Mouse (Mus musculus) bone marrow macrophage, adult 2 months (primary cell): ENCODE results near the gene Serpina12. TPM values are rescaled to one million over a fixed set of nuclear protein-coding genes. Genes with fewer than 3 reads are reported as not detected.

Experiments used
- H3K27ac ChIP-seq: 2 replicates; pipeline ENCODE4 v1.5.1; 2012; ENCODE audit warnings: low read depth, low read length; ENCODE audit not compliant: insufficient read depth
- H3K4me1 ChIP-seq: 2 replicates; pipeline ENCODE4 v1.6.1; 2012; ENCODE audit warnings: low read length; ENCODE audit not compliant: control insufficient read depth, insufficient read depth
- H3K4me3 ChIP-seq: 2 replicates; pipeline ENCODE4 v1.5.1; 2012; ENCODE audit warnings: mild to moderate bottlenecking, low read length, moderate library complexity; ENCODE audit not compliant: insufficient read depth
- CTCF ChIP-seq: IDR thresholded peaks from 2 replicates; pipeline ENCODE4 v1.5.1; 2012; ENCODE audit warnings: low read depth, mild to moderate bottlenecking, low read length, moderate library complexity
- POLR2A ChIP-seq: IDR thresholded peaks from 2 replicates; pipeline ENCODE4 v1.6.1; 2012; ENCODE audit warnings: mild to moderate bottlenecking, low read depth, low read length, borderline replicate concordance
- polyA plus RNA-seq: library from polyadenylated mRNA; stranded (reverse); fragments of >200 nt; gene quantifications from 2 replicates; pipeline ENCODE4 v1.2.4, GENCODE M21; 2012; ENCODE audit not compliant: missing spikeins, insufficient read depth, insufficient read length

The Serpina12 gene
- polyA plus RNA-seq, 1 experiment: not detected

DNA sequence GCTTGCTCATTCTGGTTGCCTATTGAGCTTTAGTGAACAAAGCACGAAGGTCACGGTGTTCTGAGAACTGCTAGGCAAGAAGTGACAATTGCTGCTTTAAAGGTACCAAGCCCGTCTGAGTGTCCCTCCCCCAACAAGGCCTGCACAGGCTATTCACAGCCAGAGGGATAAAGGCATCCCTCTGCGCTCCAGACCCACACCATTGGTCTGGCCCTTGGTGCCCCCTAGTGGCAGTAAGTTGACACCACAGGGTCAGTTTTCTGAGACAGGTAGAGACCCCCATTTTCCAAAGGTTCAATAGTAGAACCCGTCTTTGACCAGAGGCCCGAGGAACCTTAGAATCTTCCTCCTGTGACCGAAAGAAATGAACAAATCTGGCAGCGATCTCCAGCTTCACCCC is 14.3 kb downstream of the Serpina12 start:
- TF ChIP-seq POLR2A (no peak), CTCF (no peak; the same call in 1 of the 2 replicates)
- Histone ChIP-seq H3K4me1 (no peaks in the 10 kb centered on the region), H3K27ac (no peak overlapping the region), H3K4me3 (no peak overlapping the region)

DNA sequence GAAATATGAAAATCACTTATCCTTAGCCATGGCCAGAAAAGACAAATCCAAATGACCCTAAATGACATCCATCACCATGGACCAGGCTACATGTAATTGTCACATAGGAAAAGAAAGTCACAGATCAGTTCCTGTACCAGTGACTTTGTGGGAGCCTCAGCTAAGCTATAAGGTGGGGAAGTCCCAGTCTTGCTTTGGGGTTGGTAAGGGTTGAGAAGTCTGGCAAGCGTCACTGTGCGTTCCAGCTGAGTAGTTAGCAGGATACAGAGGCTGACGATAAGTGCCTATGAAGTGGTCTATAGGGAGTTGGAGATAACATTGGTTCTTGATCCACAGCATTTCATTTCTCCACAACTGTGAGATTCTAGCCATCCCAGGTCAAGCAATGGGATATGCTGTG is 29.0 kb downstream of the Serpina12 start:
- H3K27ac ChIP-seq: no peak overlapping the region
- H3K4me3 ChIP-seq: no peak overlapping the region
- no peaks in the 10 kb centered on the region for H3K4me1 ChIP-seq
- no peak for TF ChIP-seq CTCF
- no peak for TF ChIP-seq POLR2A

DNA sequence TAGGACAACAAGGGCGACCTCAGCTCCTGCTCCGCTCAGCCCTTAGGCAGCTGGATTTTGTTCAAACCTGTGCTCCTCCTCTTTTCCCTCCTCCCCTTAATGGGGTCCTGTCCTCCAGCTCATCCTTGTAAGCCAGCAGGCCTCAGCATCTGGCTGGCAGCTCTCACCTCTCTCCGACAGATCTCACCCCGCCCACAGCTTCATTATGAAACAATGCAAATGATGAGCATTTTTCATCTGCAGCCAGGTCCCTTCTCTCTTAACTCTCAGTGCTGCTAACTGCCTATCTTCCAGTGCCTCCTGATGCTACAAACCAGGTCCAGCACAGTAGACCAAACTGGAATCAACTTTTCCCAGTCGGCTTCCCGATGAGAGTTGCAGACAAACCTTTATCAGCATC is 30.6 kb downstream of the Serpina12 start, which contains the start of gene Serpina9:
Serpina9 (minus strand) TSS at position 136 of the 400 bp plus-strand sequence.
- H3K27ac ChIP-seq: no peak within 1 kb of the TSS
- no peaks in the 10 kb centered on the region for H3K4me1 ChIP-seq
- H3K4me3 ChIP-seq: no peak within 1 kb of the TSS
- TF ChIP-seq POLR2A (no peak), CTCF (no peak)

DNA sequence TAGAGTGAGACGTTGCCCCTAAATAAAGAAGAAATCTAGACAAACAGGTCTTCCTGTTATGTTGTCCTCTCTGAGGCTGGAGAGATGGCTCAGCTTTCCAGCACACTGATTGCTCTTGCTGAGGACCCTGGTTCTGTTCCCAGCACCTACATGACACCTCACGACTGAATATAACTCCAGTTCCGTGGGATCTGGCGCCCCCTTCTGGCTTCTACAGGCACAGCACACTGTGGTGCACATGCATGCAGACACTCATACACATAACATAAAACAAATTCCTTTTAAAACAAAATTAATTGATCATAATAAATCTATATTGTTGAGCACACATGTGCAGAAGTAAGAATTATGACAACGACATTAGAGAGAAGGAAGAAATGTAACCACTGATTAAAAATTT is 39.6 kb downstream of the Serpina12 start:
- H3K27ac ChIP-seq: no peak overlapping the region
- H3K4me1 ChIP-seq: no peaks in the 10 kb centered on the region
- no peak for TF ChIP-seq POLR2A
- no peak for TF ChIP-seq CTCF
- H3K4me3 ChIP-seq: no peak overlapping the region

DNA sequence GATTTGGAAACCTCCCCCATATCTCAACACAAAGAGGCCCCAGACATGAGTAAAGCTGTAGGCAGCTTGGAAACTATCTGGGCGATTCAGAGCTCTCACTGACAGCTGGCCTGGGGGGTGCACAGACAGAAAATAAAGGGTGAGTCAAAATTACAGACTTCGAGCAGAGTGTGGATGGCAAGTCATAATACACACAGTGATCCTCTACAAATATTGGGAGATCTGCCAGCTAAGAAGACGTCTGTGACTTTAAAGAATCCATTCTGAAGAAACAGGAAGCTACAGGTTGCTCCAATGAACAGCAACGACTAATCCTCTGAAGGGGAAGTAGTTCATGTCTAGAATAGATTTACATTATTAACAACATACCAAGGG is 41.0 kb downstream of the Serpina12 start:
- Histone ChIP-seq H3K27ac (no peak overlapping the region), H3K4me1 (no peaks in the 10 kb centered on the region), H3K4me3 (no peak overlapping the region)
- TF ChIP-seq CTCF (no peak), POLR2A (no peak)

DNA sequence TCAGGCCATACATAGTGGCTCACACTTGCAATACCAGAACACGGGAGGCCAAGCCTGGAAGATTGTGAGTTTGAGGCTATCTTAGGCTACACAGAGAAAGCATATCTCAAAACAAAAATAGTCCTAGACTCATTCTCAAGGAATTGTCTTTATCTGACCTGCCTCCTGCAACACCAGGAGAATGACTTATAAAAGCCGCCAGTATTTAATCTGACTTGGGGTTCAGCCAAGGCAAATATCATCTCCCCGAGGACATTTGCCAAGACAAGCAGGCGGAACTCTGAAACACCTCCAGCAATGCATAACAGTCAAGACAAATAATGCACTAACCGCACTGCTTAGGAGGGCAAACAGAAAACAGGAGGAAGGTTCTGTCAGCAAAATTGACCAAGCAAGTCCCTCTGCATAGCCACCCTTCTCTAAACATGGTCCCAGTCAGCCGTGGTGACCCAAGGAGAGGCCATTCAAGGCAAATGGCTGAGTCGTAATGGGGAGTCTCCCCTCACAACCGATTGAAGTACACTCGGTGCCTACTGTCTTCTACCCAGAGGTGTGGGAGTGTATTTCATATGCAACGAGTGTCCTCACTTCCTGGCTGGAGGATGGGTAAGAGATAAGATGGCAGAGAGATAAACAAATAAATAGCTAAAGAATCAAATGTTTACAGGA is 41.5 kb downstream of the Serpina12 start:
- Histone ChIP-seq H3K4me1 (no peaks in the 10 kb centered on the region), H3K4me3 (no peak overlapping the region), H3K27ac (no peak overlapping the region)
- TF ChIP-seq POLR2A (no peak), CTCF (no peak)

DNA sequence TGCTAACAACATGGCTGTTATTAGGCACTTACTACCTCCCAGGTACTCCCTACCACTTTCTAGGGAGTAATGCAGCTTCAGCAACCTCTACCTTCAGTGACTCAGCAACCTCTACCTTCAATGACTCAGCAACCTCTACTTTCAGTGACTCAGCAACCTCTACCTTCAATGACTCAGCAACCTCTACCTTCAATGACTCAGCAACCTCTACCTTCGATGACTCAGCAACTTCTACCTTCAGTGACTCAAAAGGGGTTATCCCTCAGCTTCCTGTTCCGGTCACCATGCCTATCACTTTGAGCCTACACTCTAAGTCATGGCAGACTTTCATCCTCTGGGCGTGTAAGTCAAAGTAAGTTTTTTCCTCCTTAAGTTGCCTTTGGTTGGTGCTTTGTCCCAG is 43.6 kb downstream of the Serpina12 start:
- Histone ChIP-seq H3K4me1 (no peaks in the 10 kb centered on the region), H3K27ac (no peak overlapping the region), H3K4me3 (no peak overlapping the region)
- TF ChIP-seq CTCF (no peak), POLR2A (no peak)

DNA sequence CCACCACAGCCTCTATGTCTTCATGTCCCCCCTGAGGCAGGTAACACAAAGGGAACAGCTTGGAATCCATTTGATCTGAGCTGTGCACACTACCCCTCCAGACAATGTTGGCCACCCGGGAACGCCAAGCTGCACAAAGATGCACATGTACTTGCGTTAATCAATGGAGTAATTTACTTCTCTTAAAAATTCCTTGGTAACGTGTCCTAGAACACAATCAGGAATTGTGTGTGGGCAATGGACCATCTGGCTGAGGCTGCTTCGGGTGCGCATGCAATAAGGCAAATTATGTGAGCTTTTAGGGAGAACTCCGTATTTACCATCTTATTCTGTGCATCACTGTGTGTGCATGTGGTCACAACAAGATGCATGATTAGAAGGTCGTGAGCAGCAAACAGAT is 44.6 kb downstream of the Serpina12 start:
- Histone ChIP-seq H3K4me1 (no peaks in the 10 kb centered on the region), H3K27ac (no peak overlapping the region), H3K4me3 (no peak overlapping the region)
- TF ChIP-seq CTCF: no peak
- no peak for TF ChIP-seq POLR2A

DNA sequence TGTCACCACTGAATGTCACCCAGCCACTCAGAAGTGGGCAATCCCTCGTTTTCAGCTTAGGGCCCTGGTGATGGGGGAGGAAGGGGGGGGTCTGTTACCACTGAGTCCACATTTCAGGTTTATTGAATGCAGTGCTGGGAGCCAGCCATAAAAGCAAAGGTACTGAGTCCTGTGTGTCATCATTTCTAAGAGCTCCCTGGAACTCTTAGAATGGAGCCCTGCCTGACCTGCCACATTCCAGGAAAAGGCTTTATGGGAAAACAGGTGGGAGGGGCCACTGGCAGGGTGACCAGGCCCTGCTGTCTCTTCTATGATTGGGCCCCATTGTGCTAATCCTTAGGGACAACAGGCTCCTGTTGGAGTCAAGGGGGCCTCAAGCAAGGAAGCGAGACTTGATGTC is 47.7 kb downstream of the Serpina12 start:
- no peak for TF ChIP-seq POLR2A
- TF ChIP-seq CTCF: no peak
- Histone ChIP-seq H3K4me3 (no peak overlapping the region), H3K27ac (no peak overlapping the region), H3K4me1 (no peaks in the 10 kb centered on the region)

DNA sequence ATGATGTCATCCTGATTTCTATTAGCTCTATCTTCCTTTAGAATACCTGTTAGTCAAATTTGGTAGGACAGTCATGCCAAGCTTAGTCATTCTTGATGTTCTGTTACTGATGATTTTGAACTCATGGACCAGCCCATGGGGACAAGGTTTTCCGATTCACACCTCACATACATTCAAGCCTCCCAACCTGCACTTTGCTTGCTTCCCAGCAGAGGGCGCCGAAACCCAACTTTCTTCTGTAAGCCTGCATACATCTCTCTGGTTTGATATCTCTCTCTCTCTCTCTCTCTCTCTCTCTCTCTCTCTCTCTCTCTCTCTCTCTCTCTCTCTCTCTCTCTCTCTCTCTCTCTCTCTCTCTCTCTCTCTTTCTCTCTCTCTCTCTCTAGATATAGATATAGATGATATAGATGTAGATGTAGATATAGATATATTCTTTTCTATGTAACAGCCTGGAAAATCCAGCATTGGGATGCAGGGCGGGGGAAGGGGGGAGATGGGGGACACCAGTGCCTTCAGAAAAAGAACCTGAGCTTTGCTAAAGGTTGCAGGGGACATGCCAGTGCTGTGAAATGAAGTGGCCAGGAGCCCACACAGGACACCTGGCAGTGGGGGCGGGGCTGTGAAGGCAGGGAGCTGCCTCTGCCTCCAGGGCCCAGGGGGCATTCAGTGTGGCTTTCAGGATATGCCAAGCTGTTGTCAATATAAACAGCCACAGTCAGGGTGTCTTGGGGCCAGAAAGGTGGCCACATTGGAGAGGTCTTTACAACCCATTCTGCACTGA is 48.8 kb downstream of the Serpina12 start:
- TF ChIP-seq POLR2A: no peak
- TF ChIP-seq CTCF: peak; percentile 60; the same call in 1 of the 2 replicates

DNA sequence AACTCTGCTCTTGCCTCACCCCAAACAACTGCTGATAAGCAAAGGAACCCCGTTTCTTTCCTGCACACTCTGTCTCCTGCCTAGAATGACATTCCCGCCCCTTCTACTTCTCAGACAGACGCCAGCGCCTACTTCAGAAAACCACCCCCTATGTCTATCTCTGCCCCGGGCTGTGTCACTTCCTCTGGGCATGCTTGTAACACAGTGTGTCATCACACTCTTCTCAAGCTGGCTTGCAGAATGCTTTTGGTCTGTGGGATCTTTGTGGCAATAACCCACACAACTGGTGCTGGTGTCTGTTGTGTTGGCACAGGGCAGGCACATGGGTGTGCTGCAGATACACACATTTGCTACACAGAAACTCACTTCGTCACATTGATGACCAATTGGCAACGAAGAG is 51.3 kb downstream of the Serpina12 start:
- Histone ChIP-seq H3K4me3 (no peak overlapping the region), H3K4me1 (no peaks in the 10 kb centered on the region), H3K27ac (no peak overlapping the region)
- TF ChIP-seq CTCF (no peak), POLR2A (no peak)

More for the DNA sequence above, 48.8 kb downstream of the Serpina12 start:
- Histone ChIP-seq H3K4me3 (no peak overlapping the region), H3K27ac (no peak overlapping the region), H3K4me1 (no peaks in the 10 kb centered on the region)
